Mouse (Mus musculus) layer of hippocampus, adult 8-10 months (tissue): ENCODE data around the gene Rhox4a2. TPM values are rescaled to one million over a fixed set of nuclear protein-coding genes. Genes with fewer than 3 reads are reported as not detected.
"Not testable (repeated sequence)": the region's sequence is repeated elsewhere in the genome, so short reads cannot be mapped to it uniquely, and the experiment has no call there.

Experiments used
- DNase-seq, 2 experiments: peaks; one replicate each; pipeline ENCODE4 v3.0.0; 2022; ENCODE audit warnings: low spot score in 2 of 2
- total RNA-seq, 4 experiments: library from RNA; stranded (reverse); gene quantifications; 2 replicates each; pipeline ENCODE4 v1.2.4; 2022

The Rhox4a2 gene
- total RNA-seq: not detected

DNA sequence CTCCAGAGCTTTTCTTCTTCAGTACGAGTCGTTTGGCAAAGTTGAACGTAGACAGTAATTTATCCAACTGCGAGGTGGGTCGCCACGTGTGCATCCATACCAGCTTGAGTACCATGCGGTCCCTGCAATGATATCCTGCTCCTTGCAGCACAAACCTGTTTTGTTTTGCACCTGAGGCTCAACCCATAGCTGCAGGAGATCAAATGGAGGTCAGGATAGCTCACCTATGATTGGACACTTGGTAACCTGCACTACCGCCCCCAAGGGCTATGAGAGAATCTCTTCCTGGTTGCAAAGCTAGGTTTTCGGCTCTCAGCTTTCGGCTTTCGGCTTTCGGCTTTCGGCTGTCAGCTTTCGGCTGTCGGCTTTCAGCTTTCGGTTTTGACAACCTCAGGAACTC is at the start of gene Rhox4a2:
Gene Rhox4a2, plus strand, starts transcription at position 301 of the 400 bp plus-strand sequence.
- DNase-seq: not testable (repeated sequence)

DNA sequence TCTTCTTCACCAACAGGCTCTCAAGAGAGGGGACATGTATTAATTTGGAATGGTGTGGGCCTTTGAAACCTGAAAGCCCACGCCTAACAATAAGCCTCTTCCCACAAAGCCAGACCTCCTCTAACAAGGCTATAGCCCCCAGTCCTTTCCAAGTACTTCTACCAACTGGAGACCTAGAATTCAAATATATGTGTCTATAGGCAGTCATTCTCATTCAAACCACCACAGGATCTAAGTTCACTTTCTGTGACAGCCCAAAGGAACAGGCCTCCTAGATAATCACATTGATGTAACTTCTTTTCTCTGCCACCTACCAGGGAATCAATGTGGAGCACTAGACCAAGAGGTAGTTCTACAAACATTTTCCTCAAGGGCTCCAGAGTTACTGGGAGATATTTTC is 10.9 kb upstream of the Rhox4a2 start, which contains the start of gene Rhox3a2:
Gene Rhox3a2, plus strand, starts transcription at position 301 of the 400 bp plus-strand sequence.
- DNase-seq: not testable (repeated sequence)

DNA sequence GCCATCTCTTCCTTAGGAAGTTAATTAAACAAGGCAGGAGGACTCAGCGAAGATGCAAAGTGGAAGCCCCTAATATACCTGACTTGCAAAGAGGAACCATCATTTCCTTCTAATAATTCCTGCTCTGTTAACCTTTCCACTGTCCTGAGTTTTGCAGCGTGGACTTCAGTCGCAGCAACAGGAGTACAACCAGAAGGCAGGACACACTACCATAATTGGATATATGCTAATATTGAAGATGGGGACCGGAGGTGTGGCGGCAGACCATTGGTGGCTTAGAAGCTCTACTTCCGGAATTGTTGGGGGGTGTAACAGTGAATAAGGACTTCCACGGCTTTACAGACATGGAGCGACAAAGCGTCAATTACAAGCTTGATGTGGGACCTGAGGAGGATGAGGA is 21.1 kb downstream of the Rhox4a2 start, which contains the start of gene Rhox2b:
Gene Rhox2b, plus strand, starts transcription at position 301 of the 400 bp plus-strand sequence.
- DNase-seq: not testable (repeated sequence)

DNA sequence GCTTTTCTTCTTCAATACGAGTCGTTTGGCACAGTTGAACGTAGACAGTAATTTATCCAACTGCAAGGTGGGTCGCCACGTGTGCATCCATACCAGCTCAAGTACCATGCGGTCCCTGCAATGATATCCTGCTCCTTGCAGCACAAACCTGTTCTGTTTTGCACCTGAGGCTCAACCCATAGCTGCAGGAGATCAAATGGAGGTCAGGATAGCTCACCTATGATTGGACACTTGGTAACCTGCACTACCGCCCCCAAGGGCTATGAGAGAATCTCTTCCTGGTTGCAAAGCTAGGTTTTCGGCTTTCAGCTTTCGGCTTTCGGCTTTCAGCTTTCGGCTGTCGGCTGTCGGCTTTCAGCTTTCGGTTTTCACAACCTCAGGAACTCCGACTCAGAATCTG is 41.5 kb downstream of the Rhox4a2 start, which contains the start of gene Rhox4b:
Gene Rhox4b, plus strand, starts transcription at position 301 of the 400 bp plus-strand sequence.
- DNase-seq: not testable (repeated sequence)

Other genes with a start within 250 kb of the Rhox4a2 start
- under 1 TPM in 2 of 4 experiments, not detected in 2; 0.23 to 0.34 TPM for gene Akap14, start 222.0 kb upstream of the Rhox4a2 start, total RNA-seq
- 100 to 1,000 TPM; 161 to 234 (median 206) TPM for gene Ndufa1, start 199.7 kb upstream of the Rhox4a2 start, total RNA-seq
- 10 to 100 TPM in 1 of 4 experiments, 1 to 10 TPM in 3; 7.1 to 10.1 (median 7.9) TPM for gene Rnf113a1, start 199.6 kb upstream of the Rhox4a2 start, total RNA-seq
- not detected for gene Gm9, start 179.8 kb upstream of the Rhox4a2 start, total RNA-seq
- gene Rhox1, start 168.6 kb upstream of the Rhox4a2 start, total RNA-seq: not detected
- not detected for gene Rhox2a, start 145.9 kb upstream of the Rhox4a2 start, total RNA-seq
- not detected for gene Rhox3a, start 140.9 kb upstream of the Rhox4a2 start, total RNA-seq
- gene Rhox4a, start 125.5 kb upstream of the Rhox4a2 start, total RNA-seq: not detected
- not detected for gene Rhox3a2, start 10.8 kb upstream of the Rhox4a2 start, total RNA-seq
- gene Rhox2b, start 21.2 kb downstream of the Rhox4a2 start, total RNA-seq: not detected
- not detected for gene Rhox4b, start 41.6 kb downstream of the Rhox4a2 start, total RNA-seq
- not detected for gene Rhox2c, start 62.8 kb downstream of the Rhox4a2 start, total RNA-seq
- not detected for gene Rhox3c, start 67.7 kb downstream of the Rhox4a2 start, total RNA-seq
- gene Rhox4c, start 89.5 kb downstream of the Rhox4a2 start, total RNA-seq: not detected
- gene Rhox2d, start 102.6 kb downstream of the Rhox4a2 start, total RNA-seq: not detected
- gene Rhox4d, start 123.5 kb downstream of the Rhox4a2 start, total RNA-seq: not detected
- not detected for gene Rhox2e, start 139.6 kb downstream of the Rhox4a2 start, total RNA-seq
- gene Rhox3e, start 151.2 kb downstream of the Rhox4a2 start, total RNA-seq: not detected
- not detected for gene Rhox4e, start 166.6 kb downstream of the Rhox4a2 start, total RNA-seq
- gene Rhox2f, start 180.6 kb downstream of the Rhox4a2 start, total RNA-seq: not detected
- not detected for gene Rhox3f, start 190.1 kb downstream of the Rhox4a2 start, total RNA-seq
- not detected for gene Rhox4f, start 216.9 kb downstream of the Rhox4a2 start, total RNA-seq
- not detected for gene Rhox3g, start 237.8 kb downstream of the Rhox4a2 start, total RNA-seq